Mouse (Mus musculus): ENCODE results near the gene Sez6l.

DNA sequence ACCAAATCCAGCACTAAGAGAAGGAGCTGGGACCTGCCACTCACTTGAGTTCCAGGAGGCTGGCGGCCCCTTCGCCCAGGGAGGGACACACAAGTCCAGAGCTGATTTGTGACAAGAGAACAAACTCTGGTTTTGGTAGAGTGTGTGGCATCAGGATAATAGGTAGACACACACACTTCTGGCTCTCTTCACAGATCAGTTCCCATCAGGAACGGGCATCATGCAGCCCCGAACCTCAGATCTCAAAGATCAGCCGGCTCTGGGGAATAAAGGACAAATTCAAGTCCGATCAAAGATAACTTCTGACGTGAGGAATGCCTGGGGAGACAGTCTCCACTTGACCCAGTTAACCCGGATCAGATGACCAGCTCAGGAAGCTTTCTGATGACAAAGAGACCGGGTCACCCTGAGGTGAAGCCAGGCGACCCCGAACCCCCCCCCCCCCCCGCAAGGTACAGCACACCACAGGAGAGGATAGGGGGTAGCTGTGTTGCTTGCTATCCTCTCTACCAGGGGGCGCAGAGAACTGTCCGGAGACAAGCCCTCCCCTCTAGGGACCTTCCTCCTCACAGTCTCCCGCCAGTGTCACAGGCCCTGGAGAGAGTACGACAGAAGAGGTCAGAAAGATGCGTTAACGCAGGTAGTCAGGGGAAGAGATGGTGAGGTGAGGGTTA, 183.1 kb downstream of the Sez6l start:
- no peak for TF ChIP-seq CTCF (IDR thresholded peaks at IDR 0.05; ENCODE audit: borderline replicate concordance, extremely low read depth, insufficient read depth, insufficient read length)
- TF ChIP-seq POLR2A (IDR thresholded peaks at IDR 0.05; ENCODE audit: borderline replicate concordance, extremely low read depth, insufficient read depth, insufficient read length, poor library complexity, severe bottlenecking): no peak
